Mouse (Mus musculus) macrophage (primary cell): ENCODE measurements around the gene Gm15217. TPM values are rescaled to one million over a fixed set of nuclear protein-coding genes. Genes with fewer than 3 reads are reported as not detected.

Source experiments
- H3K27ac ChIP-seq: fragments of 350-480 bp; formaldehyde crosslinking; 2 replicates; pipeline ENCODE4 v1.9.0; 2021
- H3K36me3 ChIP-seq: fragments of 350-480 bp; formaldehyde crosslinking; 2 replicates; pipeline ENCODE4 v1.9.0; 2021; ENCODE audit errors: inconsistent target
- H3K4me3 ChIP-seq: fragments of 350-480 bp; formaldehyde crosslinking; 2 replicates; pipeline ENCODE4 v1.9.0; 2021; ENCODE audit errors: inconsistent target
- H3K79me2 ChIP-seq: fragments of 350-480 bp; formaldehyde crosslinking; 2 replicates; pipeline ENCODE4 v1.9.0; 2021; ENCODE audit errors: inconsistent target
- WGBS: methylation state at CpG from one replicate; pipeline ENCODE4 v1.1.7; 2026; ENCODE audit warnings: inconsistent platforms; ENCODE audit not compliant: missing documents; 5-methylcytosine and 5-hydroxymethylcytosine counted together
- polyA plus RNA-seq: library from polyadenylated mRNA; stranded (reverse); fragments of 250-400 nt; gene quantifications from 3 replicates; pipeline ENCODE4 v1.2.4, GENCODE M21; 2018; ENCODE audit warnings: inconsistent platforms

Gene Gm15217
- polyA plus RNA-seq, 1 experiment from 2014 or later = not detected

- H3K79me2 ChIP-seq = no peaks in the 10 kb centered on the region
- H3K36me3 ChIP-seq = no peaks in the 10 kb centered on the region
- WGBS = 0% methylated on average over 12 of the region's 27 CpGs
- no peak overlapping the region for H3K4me3 ChIP-seq
- H3K27ac ChIP-seq = no peak overlapping the region
Observed at GRCm38 (mm10) chr14:46387357-46387671, 8.1 kb downstream of the Gm15217 start.

GRCm38 (mm10) chr14:46387821-46388481 is 8.7 kb downstream of the Gm15217 start:
- WGBS = 2% methylated on average over 34 of the region's 41 CpGs
- Histone ChIP-seq H3K36me3 (no peaks in the 10 kb centered on the region), H3K79me2 (no peaks in the 10 kb centered on the region), H3K4me3 (no peak overlapping the region), H3K27ac (no peak overlapping the region)

- H3K36me3 ChIP-seq = no peaks in the 10 kb centered on the region
- no peaks in the 10 kb centered on the region for H3K79me2 ChIP-seq
- H3K27ac ChIP-seq = no peak overlapping the region
- H3K4me3 ChIP-seq = no peak overlapping the region
- WGBS = 3% methylated on average over 24 of the region's 27 CpGs
Observed at GRCm38 (mm10) chr14:46388636-46389035, 9.4 kb downstream of the Gm15217 start.

DNA sequence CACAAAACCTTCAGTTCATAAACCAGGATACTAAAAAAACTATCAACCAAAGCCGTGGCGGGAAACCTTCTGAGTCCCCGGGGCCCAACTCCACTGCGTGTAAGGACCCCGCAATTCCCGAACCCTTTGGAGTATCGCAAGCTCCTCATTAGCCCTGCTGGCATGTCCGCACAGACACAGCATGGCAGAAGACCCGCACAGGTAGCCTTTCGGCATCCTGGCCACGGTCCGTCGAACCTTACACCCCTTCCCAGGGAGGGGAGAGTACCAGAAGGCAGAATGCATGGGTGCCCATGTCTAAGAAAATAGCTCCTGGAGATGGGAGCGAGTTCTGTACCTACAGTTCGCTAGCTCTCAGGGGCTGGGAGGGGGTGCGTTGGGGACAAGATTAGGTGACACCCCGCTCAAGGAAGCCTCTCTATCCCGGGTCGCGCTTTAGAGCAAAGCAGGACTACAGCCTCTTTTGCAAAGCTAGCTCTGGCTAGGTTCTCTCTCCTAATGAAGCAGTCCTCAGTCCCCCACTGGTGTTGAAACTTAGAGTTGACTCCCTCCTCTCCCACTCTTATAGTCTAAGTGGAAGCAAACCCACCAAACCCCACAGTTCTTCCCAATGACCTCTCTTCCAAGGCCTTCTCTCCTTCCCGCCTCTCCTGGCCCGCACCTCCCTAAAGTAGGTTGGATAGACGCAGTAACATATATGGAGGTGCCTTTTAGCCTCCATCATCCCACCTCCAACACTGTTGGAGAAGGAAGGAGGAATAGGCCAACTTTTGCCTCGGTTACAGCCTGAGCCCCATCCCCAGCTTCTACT is 10.4 kb downstream of the Gm15217 start:
- 15% methylated on average over 22 of the region's 24 CpGs for WGBS
- no peak overlapping the region for H3K4me3 ChIP-seq
- no peaks in the 10 kb centered on the region for H3K36me3 ChIP-seq
- H3K27ac ChIP-seq = no peak overlapping the region
- H3K79me2 ChIP-seq = no peaks in the 10 kb centered on the region

DNA sequence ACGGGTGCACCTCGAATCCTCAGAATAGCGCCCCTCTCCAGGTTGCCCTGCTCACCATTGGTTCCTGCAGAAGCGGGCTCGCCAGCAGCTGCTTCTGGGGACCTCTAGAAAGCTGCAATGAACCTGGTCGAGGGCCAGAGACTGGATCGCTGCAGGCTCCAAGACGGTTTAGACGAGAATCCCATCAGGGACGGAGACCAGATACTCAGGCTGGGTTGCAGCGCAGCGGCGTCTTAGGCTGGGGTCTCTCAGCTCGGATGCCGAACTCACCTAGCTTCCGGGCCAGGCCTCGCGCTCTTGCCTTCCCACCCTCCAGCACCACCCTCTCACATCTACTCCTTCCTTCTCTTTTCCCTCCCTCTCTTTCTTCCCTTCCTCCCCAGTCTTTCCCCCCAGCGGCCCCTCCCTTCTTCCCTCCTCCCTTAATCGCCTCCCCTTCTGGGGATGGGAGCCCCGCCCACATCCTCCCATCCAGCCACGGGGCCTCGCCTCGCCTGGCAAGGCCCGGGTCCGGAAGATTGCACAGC is 11.1 kb downstream of the Gm15217 start, which contains the start of gene Bmp4:
Gene Bmp4 (minus strand): TSS at position 421 of the 527 bp plus-strand sequence.
- Histone ChIP-seq H3K27ac (no peak within 1 kb of the TSS), H3K79me2 (no peaks in the 10 kb centered on the region), H3K36me3 (no peaks in the 10 kb centered on the region), H3K4me3 (no peak within 1 kb of the TSS)
- 5% methylated on average over 18 of the region's 26 CpGs for WGBS

- Histone ChIP-seq H3K4me3 (no peak overlapping the region), H3K27ac (no peak overlapping the region), H3K79me2 (no peaks in the 10 kb centered on the region), H3K36me3 (no peaks in the 10 kb centered on the region)
- 53% methylated on average over 6 of the region's 6 CpGs for WGBS
Observed at GRCm38 (mm10) chr14:46391621-46392170, 12.5 kb downstream of the Gm15217 start.

- H3K27ac ChIP-seq = no peak overlapping the region
- H3K4me3 ChIP-seq = no peak overlapping the region
- 5% methylated on average over 27 of the region's 27 CpGs for WGBS
- H3K79me2 ChIP-seq = no peaks in the 10 kb centered on the region
- no peaks in the 10 kb centered on the region for H3K36me3 ChIP-seq
Observed at GRCm38 (mm10) chr14:46398091-46398695, 19.0 kb downstream of the Gm15217 start.

DNA sequence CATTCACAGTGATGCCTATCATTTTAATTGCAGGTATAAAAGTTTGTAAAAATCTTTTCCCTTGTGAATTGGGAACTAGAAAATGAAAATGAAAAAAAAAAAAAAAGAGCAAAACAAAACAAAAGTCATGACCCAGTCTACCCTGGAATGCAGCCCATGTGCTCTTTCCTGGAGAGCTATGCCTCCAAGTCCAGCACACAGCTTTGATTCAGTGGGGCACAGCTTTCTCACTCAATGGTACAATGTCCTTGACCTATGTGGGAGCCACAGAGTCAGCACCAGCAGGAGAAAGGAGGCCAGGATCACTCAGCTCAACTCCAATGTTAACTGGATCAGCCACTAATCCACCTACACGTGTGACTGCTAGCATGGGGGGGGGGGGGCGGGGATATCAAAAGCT is 20.7 kb downstream of the Gm15217 start:
- Histone ChIP-seq H3K79me2 (no peaks in the 10 kb centered on the region), H3K4me3 (no peak overlapping the region), H3K36me3 (no peaks in the 10 kb centered on the region), H3K27ac (no peak overlapping the region)
- WGBS = 33% methylated on average over 1 of the region's 2 CpGs

DNA sequence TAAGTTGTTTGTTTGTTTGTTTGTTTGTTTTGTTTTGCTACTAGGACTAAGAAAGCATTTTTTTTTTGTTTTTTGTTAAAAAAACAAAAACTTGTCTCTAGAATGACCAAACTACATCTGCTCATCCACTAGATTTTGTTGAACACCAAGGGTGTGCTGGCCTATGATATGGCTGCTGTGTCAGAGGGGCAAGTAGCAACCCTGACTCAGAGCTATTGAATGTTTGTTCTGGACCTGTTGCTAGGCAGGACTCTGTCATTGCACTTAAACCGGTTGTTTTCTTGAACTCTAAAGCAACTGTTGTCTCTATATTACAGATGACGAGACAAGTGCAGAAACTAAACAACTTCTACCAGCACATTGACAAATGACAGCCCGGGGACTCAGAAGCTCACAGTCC is 29.1 kb downstream of the Gm15217 start:
- Histone ChIP-seq H3K27ac (no peak overlapping the region), H3K4me3 (no peak overlapping the region), H3K36me3 (no peaks in the 10 kb centered on the region), H3K79me2 (no peaks in the 10 kb centered on the region)
- 80% methylated on average over 3 of the region's 3 CpGs for WGBS

DNA sequence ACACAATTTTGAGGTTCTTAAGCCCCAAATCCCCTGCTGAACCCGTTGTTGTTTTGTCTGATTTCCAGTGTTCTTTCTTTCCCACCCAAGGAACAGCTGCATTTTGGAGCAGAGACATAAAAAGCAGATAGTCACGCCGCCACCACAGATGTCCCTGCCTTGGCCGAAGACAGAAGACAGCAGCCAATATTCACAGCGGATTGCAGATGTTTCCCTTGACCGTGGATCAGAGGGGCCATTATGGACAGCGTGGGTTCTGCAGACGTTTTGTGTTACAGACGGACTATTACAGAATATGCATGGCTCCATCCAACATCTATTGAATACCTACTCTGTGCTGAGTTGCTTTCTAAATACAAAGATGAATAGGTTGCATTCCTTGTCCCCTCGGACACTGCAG is 29.8 kb downstream of the Gm15217 start:
- H3K36me3 ChIP-seq = no peaks in the 10 kb centered on the region
- H3K27ac ChIP-seq = no peak overlapping the region
- H3K4me3 ChIP-seq = no peak overlapping the region
- H3K79me2 ChIP-seq = no peaks in the 10 kb centered on the region
- WGBS = 87% methylated on average over 10 of the region's 10 CpGs

- WGBS = 55% methylated on average over 4 of the region's 4 CpGs
- Histone ChIP-seq H3K36me3 (no peaks in the 10 kb centered on the region), H3K4me3 (no peak overlapping the region), H3K27ac (no peak overlapping the region), H3K79me2 (no peaks in the 10 kb centered on the region)
Observed at GRCm38 (mm10) chr14:46410557-46411120, 31.4 kb downstream of the Gm15217 start.

DNA sequence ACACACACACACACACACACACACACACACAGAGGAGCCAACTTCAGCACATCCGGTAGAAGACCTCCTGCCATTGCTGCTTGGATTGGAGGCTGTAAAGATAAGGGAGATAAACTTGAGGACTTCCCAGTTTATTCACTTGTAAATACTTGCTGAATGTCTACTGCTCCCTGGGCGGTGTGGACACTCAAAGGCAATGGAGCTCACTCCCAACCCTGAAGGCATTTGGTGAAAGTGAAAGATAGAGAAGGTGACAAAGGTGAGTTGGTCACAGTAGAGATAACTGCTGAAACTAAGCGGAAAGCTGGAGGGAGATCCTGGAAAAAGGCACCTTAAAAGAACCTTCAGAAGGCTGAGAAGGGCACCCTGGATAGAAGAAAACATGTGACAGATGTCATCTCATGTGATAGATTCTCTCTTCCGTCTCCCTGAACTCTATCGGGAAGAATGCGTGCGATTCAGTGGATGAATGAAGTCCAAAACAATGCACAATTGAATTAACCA is 33.3 kb downstream of the Gm15217 start:
- H3K4me3 ChIP-seq = no peak overlapping the region
- 91% methylated on average over 7 of the region's 7 CpGs for WGBS
- no peaks in the 10 kb centered on the region for H3K79me2 ChIP-seq
- no peak overlapping the region for H3K27ac ChIP-seq
- no peaks in the 10 kb centered on the region for H3K36me3 ChIP-seq

GRCm38 (mm10) chr14:46418371-46419097 is 39.3 kb downstream of the Gm15217 start:
- H3K4me3 ChIP-seq = no peak overlapping the region

DNA sequence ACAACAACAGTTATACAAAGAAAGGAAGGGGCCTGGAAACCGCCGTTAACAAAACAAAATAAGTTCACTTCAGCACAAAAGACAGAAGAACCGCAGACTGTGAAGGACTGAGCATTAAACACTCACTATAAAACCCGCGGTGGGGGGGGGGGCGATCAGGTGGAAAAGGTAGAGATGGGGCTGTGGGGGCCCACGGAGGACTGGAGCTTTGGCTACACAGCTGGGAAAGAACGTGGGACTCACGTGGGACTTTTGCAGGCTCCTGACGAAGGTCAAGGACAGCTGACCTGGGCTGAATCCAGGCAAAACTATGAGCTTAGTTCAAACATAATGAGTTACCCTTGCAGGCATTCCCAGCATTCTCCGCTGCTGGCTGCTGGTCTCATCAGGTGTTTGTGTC is 40.1 kb downstream of the Gm15217 start:
- Histone ChIP-seq H3K4me3 (no peak overlapping the region), H3K27ac (no peak overlapping the region), H3K79me2 (no peaks in the 10 kb centered on the region), H3K36me3 (no peaks in the 10 kb centered on the region)
- WGBS = 71% methylated on average over 11 of the region's 11 CpGs

More at GRCm38 (mm10) chr14:46418371-46419097, 39.3 kb downstream of the Gm15217 start:
- 88% methylated on average over 15 of the region's 15 CpGs for whole genome bisulfite sequencing
- Histone ChIP-seq H3K27ac (no peak overlapping the region), H3K79me2 (no peaks in the 10 kb centered on the region), H3K36me3 (no peaks in the 10 kb centered on the region)
